Mouse (Mus musculus) testis, adult 2 months (tissue): Measurements from ENCODE around the gene Nim1k. TPM values are rescaled to one million over a fixed set of nuclear protein-coding genes. Genes with fewer than 3 reads are reported as not detected.

Experiments
- H3K27ac ChIP-seq: fragments of 200-500 bp; 2 replicates; pipeline ENCODE4 v1.5.1; 2012; ENCODE audit warnings: low read depth, low read length; ENCODE audit not compliant: control insufficient read depth, insufficient read depth
- H3K27me3 ChIP-seq: fragments of 200-500 bp; 2 replicates; pipeline ENCODE4 v1.6.1; 2012; ENCODE audit warnings: mild to moderate bottlenecking, low read length, moderate library complexity; ENCODE audit not compliant: control insufficient read depth, insufficient read depth
- H3K36me3 ChIP-seq: fragments of 200-500 bp; 2 replicates; pipeline ENCODE4 v1.6.1; 2012; ENCODE audit warnings: mild to moderate bottlenecking, low read length; ENCODE audit not compliant: control insufficient read depth, insufficient read depth
- H3K4me1 ChIP-seq: fragments of 200-500 bp; 2 replicates; pipeline ENCODE4 v1.6.1; 2012; ENCODE audit warnings: low read length; ENCODE audit not compliant: control insufficient read depth, insufficient read depth
- H3K4me3 ChIP-seq: fragments of 200-500 bp; 2 replicates; pipeline ENCODE4 v1.5.1; 2012; ENCODE audit warnings: low read depth, mild to moderate bottlenecking, low read length, moderate library complexity, mixed read lengths; ENCODE audit not compliant: control insufficient read depth
- CTCF ChIP-seq: fragments of 200-500 bp; IDR thresholded peaks from 2 replicates; pipeline ENCODE4 v1.5.1; 2012; ENCODE audit warnings: low read depth, mild to moderate bottlenecking, inconsistent platforms, low read length, moderate library complexity; ENCODE audit not compliant: control insufficient read depth, insufficient read depth, insufficient replicate concordance
- POLR2A ChIP-seq: fragments of 200-500 bp; IDR thresholded peaks from 2 replicates; pipeline ENCODE4 v1.6.1; 2012; ENCODE audit warnings: low read depth, mild to moderate bottlenecking, inconsistent platforms, low read length, moderate library complexity; ENCODE audit not compliant: control insufficient read depth
- polyA plus RNA-seq: library from polyadenylated mRNA; depleted of rRNA; stranded (reverse); fragments of >200 nt; gene quantifications from 2 replicates; pipeline ENCODE4 v1.2.3, GENCODE M21; 2012

The Nim1k gene
- polyA plus RNA-seq, 1 experiment, result 2.2 TPM

DNA sequence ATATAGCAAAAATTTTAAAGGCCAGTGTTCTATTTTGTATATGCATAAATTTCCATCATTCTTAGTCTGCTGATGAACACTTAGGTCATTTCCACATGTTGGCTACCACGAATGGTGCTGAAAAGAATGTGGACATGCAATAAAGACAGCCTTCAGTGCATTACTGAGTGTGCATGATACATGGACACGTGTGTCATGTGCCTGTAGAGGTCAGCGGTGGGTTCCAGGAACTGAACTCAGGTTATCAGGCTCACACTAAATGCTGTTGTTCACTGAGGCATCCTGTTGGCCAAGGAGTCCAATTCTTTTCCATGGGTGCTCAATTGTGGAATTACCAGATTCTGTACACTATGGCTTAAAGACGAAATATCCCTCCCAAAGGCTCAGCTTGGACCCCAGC, 27.9 kb upstream of the Nim1k start:
- TF ChIP-seq POLR2A (no peak), CTCF (no peak)
- H3K27me3 ChIP-seq, result no peaks in the 10 kb centered on the region
- H3K36me3 ChIP-seq, result no peaks in the 10 kb centered on the region; the same call in 1 of the 2 replicates
- no peak overlapping the region for H3K4me3 ChIP-seq
- no peak overlapping the region for H3K27ac ChIP-seq
- no peaks in the 10 kb centered on the region for H3K4me1 ChIP-seq

DNA sequence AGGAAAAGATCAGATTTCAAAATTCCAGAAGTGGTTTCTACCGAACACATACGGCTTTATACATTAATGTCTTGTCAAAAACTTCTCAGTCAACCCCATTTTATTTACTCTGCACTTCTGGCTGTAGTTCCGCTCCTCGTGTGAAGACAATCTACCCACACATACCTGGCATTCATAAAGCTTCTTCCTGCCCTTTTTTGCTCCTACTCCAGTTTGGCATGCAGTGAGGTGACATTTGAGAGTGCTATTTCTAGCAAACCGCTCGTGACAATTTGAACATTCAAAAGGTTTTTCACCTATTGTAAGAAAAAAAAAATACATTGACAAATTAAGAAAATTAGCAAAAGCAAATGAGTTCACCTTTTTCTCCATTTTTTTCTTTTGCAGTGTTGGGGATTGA, 12.9 kb upstream of the Nim1k start:
- Histone ChIP-seq H3K4me1 (no peaks in the 10 kb centered on the region), H3K36me3 (peaks cover 1% of the 10 kb centered on the region; the same call in 1 of the 2 replicates), H3K4me3 (no peak overlapping the region), H3K27me3 (no peaks in the 10 kb centered on the region), H3K27ac (no peak overlapping the region)
- TF ChIP-seq CTCF (no peak), POLR2A (no peak)

- H3K4me3 ChIP-seq, result no peak overlapping the region
- no peaks in the 10 kb centered on the region for H3K4me1 ChIP-seq
- no peaks in the 10 kb centered on the region for H3K27me3 ChIP-seq
- H3K36me3 ChIP-seq, result peaks cover 1% of the 10 kb centered on the region; the same call in 1 of the 2 replicates
- TF ChIP-seq POLR2A (no peak), CTCF (no peak)
- H3K27ac ChIP-seq, result no peak overlapping the region
These were observed 10.8 kb upstream of the Nim1k start for GRCm38 (mm10) chr13:119766480-119766879.

- H3K27ac ChIP-seq, result no peak overlapping the region
- no peaks in the 10 kb centered on the region for H3K27me3 ChIP-seq
- no peaks in the 10 kb centered on the region for H3K36me3 ChIP-seq
- peaks cover 10% of the 10 kb centered on the region for H3K4me1 ChIP-seq
- TF ChIP-seq CTCF (no peak), POLR2A (no peak)
- H3K4me3 ChIP-seq, result no peak overlapping the region
These were observed 1.1 kb upstream of the Nim1k start for GRCm38 (mm10) chr13:119756831-119757230.

DNA sequence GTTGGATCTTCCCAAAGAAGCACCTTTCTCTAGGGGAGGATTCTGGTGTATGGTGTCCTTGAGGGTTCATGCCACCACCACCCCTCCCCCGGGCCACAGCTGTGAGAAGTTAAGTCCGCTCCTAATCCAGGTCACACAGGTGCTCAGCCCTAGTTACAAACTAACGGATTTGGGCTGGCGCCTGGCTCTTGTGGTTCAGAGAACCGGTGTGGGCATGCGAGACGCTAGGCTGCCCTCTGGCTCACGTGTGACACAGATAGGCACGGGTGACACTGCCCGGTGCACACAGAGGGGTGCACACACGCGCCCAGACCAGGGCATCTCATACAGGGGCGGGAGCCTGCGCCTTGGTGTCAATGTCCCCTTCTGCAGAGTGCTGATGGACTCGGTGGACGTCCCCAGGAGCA, 538 bp downstream of the Nim1k start:
- H3K27me3 ChIP-seq, result no peaks in the 10 kb centered on the region
- no peak overlapping the region for H3K27ac ChIP-seq
- peaks cover 10% of the 10 kb centered on the region for H3K4me1 ChIP-seq
- peak overlapping the region; percentile 78 for H3K4me3 ChIP-seq
- no peaks in the 10 kb centered on the region for H3K36me3 ChIP-seq
- no peak for TF ChIP-seq CTCF
- TF ChIP-seq POLR2A, result no peak

DNA sequence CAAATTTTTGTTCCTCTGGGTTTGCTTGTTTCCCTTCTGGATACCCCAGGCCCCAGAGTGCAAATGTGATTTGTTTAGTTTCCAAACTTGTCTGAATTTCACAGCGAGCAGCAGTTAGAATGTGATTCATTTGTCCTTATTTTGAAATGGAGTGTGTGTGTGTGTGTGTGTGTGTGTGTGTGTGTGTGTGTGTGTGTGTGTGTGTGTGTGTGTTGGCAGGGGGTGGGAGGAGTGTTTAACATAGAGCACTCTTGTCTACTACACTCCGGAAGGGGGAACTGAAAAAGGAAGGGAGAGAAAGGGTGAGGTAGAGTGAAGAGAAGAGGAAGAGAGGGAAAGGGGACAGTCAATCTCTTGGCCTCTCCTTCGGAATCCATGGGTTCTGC, 1.1 kb downstream of the Nim1k start:
- Histone ChIP-seq H3K36me3 (no peaks in the 10 kb centered on the region), H3K27ac (no peak overlapping the region), H3K27me3 (no peaks in the 10 kb centered on the region), H3K4me1 (peaks cover 10% of the 10 kb centered on the region), H3K4me3 (no peak overlapping the region)
- TF ChIP-seq POLR2A (no peak), CTCF (no peak)

- H3K27ac ChIP-seq, result no peak overlapping the region
- H3K4me1 ChIP-seq, result peaks cover 12% of the 10 kb centered on the region
- no peaks in the 10 kb centered on the region for H3K27me3 ChIP-seq
- no peaks in the 10 kb centered on the region for H3K36me3 ChIP-seq
- TF ChIP-seq POLR2A (no peak), CTCF (no peak)
- H3K4me3 ChIP-seq, result no peak overlapping the region
These were observed 1.6 kb downstream of the Nim1k start for GRCm38 (mm10) chr13:119753859-119754634.
